Mouse (Mus musculus): ENCODE measurements at regions not wholly inside any gene's neighbourhood (a gene's known extent, or its start where the extent isn't known, plus 50 kb on each side); places are given as distances from the start of the nearest gene placed in this dataset.

- DNase-seq (ENCODE audit: low spot score) = no peak
Measured at GRCm38 (mm10) chr4:95105424-95105823, 53.4 kb upstream of the Jun start.

- DNase-seq (ENCODE audit: low spot score) = no peak
Measured at GRCm38 (mm10) chr4:95105926-95106622, 54.1 kb upstream of the Jun start.

- DNase-seq (ENCODE audit: low spot score) = no peak
Measured at GRCm38 (mm10) chr4:95106881-95107665, 55.1 kb upstream of the Jun start.

GRCm38 (mm10) chr4:95108811-95109210, 56.8 kb upstream of the Jun start:
- DNase-seq (ENCODE audit: low spot score) = no peak

- DNase-seq (ENCODE audit: low spot score) = no peak
Measured at GRCm38 (mm10) chr4:95110828-95111227, 58.8 kb upstream of the Jun start.

- DNase-seq (ENCODE audit: low spot score) = no peak
Measured at GRCm38 (mm10) chr4:95117158-95117681, 65.2 kb upstream of the Jun start.

- DNase-seq (ENCODE audit: low spot score) = no peak
Measured at GRCm38 (mm10) chr4:95120876-95121275, 68.9 kb upstream of the Jun start.

GRCm38 (mm10) chr4:95125346-95125745, 73.3 kb upstream of the Jun start:
- DNase-seq (ENCODE audit: low spot score) = no peak

GRCm38 (mm10) chr4:95127970-95128369, 75.9 kb upstream of the Jun start:
- DNase-seq (ENCODE audit: low spot score) = no peak

GRCm38 (mm10) chr4:95133815-95134214, 81.8 kb upstream of the Jun start:
- no peak for DNase-seq (ENCODE audit: low spot score)

GRCm38 (mm10) chr4:95134611-95135010, 82.6 kb upstream of the Jun start:
- no peak for DNase-seq (ENCODE audit: low spot score)

- no peak for DNase-seq (ENCODE audit: low spot score)
Measured at GRCm38 (mm10) chr4:95137413-95138143, 85.6 kb upstream of the Jun start.

- DNase-seq (ENCODE audit: low spot score) = no peak
Measured at GRCm38 (mm10) chr4:95138676-95139075, 86.7 kb upstream of the Jun start.

- no peak for DNase-seq (ENCODE audit: low spot score)
Measured at GRCm38 (mm10) chr4:95141253-95141652, 89.2 kb upstream of the Jun start.

- no peak for DNase-seq (ENCODE audit: low spot score)
Measured at GRCm38 (mm10) chr4:95143130-95143529, 91.1 kb upstream of the Jun start.

GRCm38 (mm10) chr4:95143668-95144067, 91.6 kb upstream of the Jun start:
- no peak for DNase-seq (ENCODE audit: low spot score)

GRCm38 (mm10) chr4:95144440-95144839, 92.4 kb upstream of the Jun start:
- no peak for DNase-seq (ENCODE audit: low spot score)

- no peak for DNase-seq (ENCODE audit: low spot score)
Measured at GRCm38 (mm10) chr4:95146268-95146667, 94.2 kb upstream of the Jun start.

- DNase-seq (ENCODE audit: low spot score) = no peak
Measured at GRCm38 (mm10) chr4:95148665-95149064, 96.6 kb upstream of the Jun start.

GRCm38 (mm10) chr4:95151678-95152077, 99.7 kb upstream of the Jun start:
- no peak for DNase-seq (ENCODE audit: low spot score)

GRCm38 (mm10) chr4:95152431-95153115, 100.6 kb upstream of the Jun start:
- DNase-seq (ENCODE audit: low spot score) = no peak

GRCm38 (mm10) chr4:95153737-95154287, 101.8 kb upstream of the Jun start:
- DNase-seq (ENCODE audit: low spot score) = no peak

Measured in ovary, postnatal 10 days (tissue).